In genomic region chr7:45315182-45315701, GRCm38 (mm10) we compare ENCODE assay signal across 29 mouse cellular contexts. TPM values are rescaled to one million over a fixed set of nuclear protein-coding genes. Genes with fewer than 3 reads are reported as not detected.
DNase-seq lines count a peak whose midpoint lies in the region; ATAC-seq lines count a peak whose summit lies in the region.
"Had no signal": no experiment of that assay in that cellular context is flagged by ENCODE, and none has a peak within 500 bp of the region (broad histone marks: within the 10 kb centered on the region; RNA-seq: fewer than 3 reads in every experiment).

No protein-coding gene starts in this region.

- H3K4me1 ChIP-seq in kidney, embryonic 16.5 days (ENCODE audit: insufficient read depth, low read length): peaks cover 37% of the 10 kb centered on the region
- H3K4me1 ChIP-seq in heart, embryonic 12.5 days (replicated peaks): peaks cover 24% of the 10 kb centered on the region

- 55% methylated on average over 10 of the region's 10 CpGs for WGBS in kidney, embryonic 16.5 days
- 83% methylated on average over 10 of the region's 10 CpGs for WGBS in heart, embryonic 12.5 days

- peak; percentile 57 to 60 for DNase-seq in frontal cortex, postnatal 36 days (ENCODE audit: low spot score in 2 of 2)
- DNase-seq in frontal cortex, postnatal 10 days (ENCODE audit: low spot score in 2 of 2): no peak
- DNase-seq in right cerebral cortex, adult 2 months (ENCODE audit: low spot score in 2 of 2): peak; percentile 50 to 59
- no peak for DNase-seq in right cerebral cortex, postnatal 36 days (ENCODE audit: low spot score in 2 of 2)
- DNase-seq in spleen, postnatal 36 days (ENCODE audit: low spot score in 2 of 2): no peak
- no peak for DNase-seq in Muller cell, postnatal 12 days (ENCODE audit: inconsistent ontology term)
- DNase-seq: adrenal gland, postnatal 14 days; cerebellum, adult 11 months; cerebellum, postnatal 10 days; gastrocnemius, postnatal 10 days; heart, adult 11 months; heart, postnatal 36 days; lung, postnatal 10 days; thymus, postnatal 14 days had no signal

- no peak overlapping the region for H3K4me3 ChIP-seq in kidney, embryonic 16.5 days (ENCODE audit: low read length)
- no peak overlapping the region for H3K4me3 ChIP-seq in heart, embryonic 12.5 days
- H3K4me3 ChIP-seq: embryonic facial prominence, embryonic 15.5 days; limb, embryonic 15.5 days; megakaryocyte, embryonic 14.5 days; midbrain, embryonic 15.5 days; myocyte had no signal

- H3K27me3 ChIP-seq in kidney, embryonic 16.5 days (ENCODE audit: insufficient read depth, low read length): no peaks in the 10 kb centered on the region
- H3K27me3 ChIP-seq in heart, embryonic 12.5 days (replicated peaks): no peaks in the 10 kb centered on the region
- H3K27me3 ChIP-seq: embryonic facial prominence, embryonic 15.5 days; limb, embryonic 15.5 days; midbrain, embryonic 15.5 days had no signal

- H3K27ac ChIP-seq in kidney, embryonic 16.5 days (ENCODE audit: low read length): peak overlapping the region; percentile 47; the same call in 1 of the 2 replicates
- H3K27ac ChIP-seq in heart, embryonic 12.5 days (ENCODE audit: poor library complexity, severe bottlenecking): no peak overlapping the region
- H3K27ac ChIP-seq: embryonic facial prominence, embryonic 15.5 days; hindbrain, embryonic 14.5 days; limb, embryonic 15.5 days; midbrain, embryonic 15.5 days; stomach, postnatal 0 days had no signal

- 0 out of 2 replicates have a peak, but pooled peaks have one; percentile 33 for ATAC-seq in kidney, embryonic 16.5 days (ENCODE audit: low FRiP score, low TSS enrichment)
- ATAC-seq in heart, embryonic 12.5 days (ENCODE audit: insufficient number of reproducible peaks, low FRiP score): no peak
- ATAC-seq: CD4-positive, CD25-positive, alpha-beta regulatory T cell, adult 4 months; forebrain, embryonic 16.5 days; midbrain, embryonic 15.5 days had no signal

- no peak overlapping the region for H3K9ac ChIP-seq in kidney, embryonic 16.5 days (replicated peaks; ENCODE audit: low read length)
- H3K9ac ChIP-seq in heart, embryonic 12.5 days: no peak overlapping the region
- H3K9ac ChIP-seq: embryonic facial prominence, embryonic 15.5 days; hindbrain, embryonic 14.5 days; limb, embryonic 15.5 days; midbrain, embryonic 15.5 days had no signal

- H3K36me3 ChIP-seq in kidney, embryonic 16.5 days (ENCODE audit: insufficient read depth, low read length): peaks cover 8% of the 10 kb centered on the region
- H3K36me3 ChIP-seq in heart, embryonic 12.5 days: peaks cover 51% of the 10 kb centered on the region
- H3K36me3 ChIP-seq: midbrain, embryonic 15.5 days had no signal

- H3K9me3 ChIP-seq in kidney, embryonic 16.5 days (ENCODE audit: low read length): no peaks in the 10 kb centered on the region
- no peaks in the 10 kb centered on the region for H3K9me3 ChIP-seq in heart, embryonic 12.5 days (replicated peaks)
- H3K9me3 ChIP-seq: embryonic facial prominence, embryonic 15.5 days; limb, embryonic 15.5 days; megakaryocyte, embryonic 14.5 days; midbrain, embryonic 15.5 days had no signal

- no peak overlapping the region for H3K4me2 ChIP-seq in kidney, embryonic 16.5 days (replicated peaks; ENCODE audit: low read depth, low read length)
- H3K4me2 ChIP-seq in heart, embryonic 12.5 days: no peak overlapping the region
- H3K4me2 ChIP-seq: embryonic facial prominence, embryonic 15.5 days; hindbrain, embryonic 14.5 days; limb, embryonic 15.5 days; midbrain, embryonic 15.5 days had no signal

RNA-seq across cellular contexts. Expression of gene Trpm4, which starts 18.3 kb away (rescaled TPM):
- 22.3 and 23.6 TPM in 2 replicates for polyA plus RNA-seq in kidney, embryonic 16.5 days (2015; fragmentation: Nextera tagmentation; extraction: Ambion mirVana)
- polyA plus RNA-seq in heart, embryonic 12.5 days (2016; fragmentation: Nextera tagmentation; extraction: Ambion mirVana): 15.2 and 15.4 TPM in 2 replicates

RNA-seq across cellular contexts. Expression of gene Hrc, which starts 19.8 kb away (rescaled TPM):
- polyA plus RNA-seq in kidney, embryonic 16.5 days (2015; fragmentation: Nextera tagmentation; extraction: Ambion mirVana): 1.7 and 1.8 TPM in 2 replicates
- polyA plus RNA-seq in heart, embryonic 12.5 days (2016; fragmentation: Nextera tagmentation; extraction: Ambion mirVana): 25.5 and 26.9 TPM in 2 replicates
- polyA plus RNA-seq: CD4-positive, CD25-positive, alpha-beta regulatory T cell, adult 4 months; forebrain, embryonic 16.5 days had no signal

RNA-seq across cellular contexts. Expression of gene Slc6a21, which starts 37.9 kb away (rescaled TPM):
- polyA plus RNA-seq in kidney, embryonic 16.5 days (2015; fragmentation: Nextera tagmentation; extraction: Ambion mirVana): not detected in 2 replicates
- not detected in 2 replicates for polyA plus RNA-seq in heart, embryonic 12.5 days (2016; fragmentation: Nextera tagmentation; extraction: Ambion mirVana)
- polyA plus RNA-seq: CD4-positive, CD25-positive, alpha-beta regulatory T cell, adult 4 months; embryonic facial prominence, embryonic 15.5 days; forebrain, embryonic 16.5 days; heart, embryonic 14.5 days; hindbrain, embryonic 14.5 days; intestine, embryonic 14.5 days; limb, embryonic 15.5 days; liver, embryonic 16.5 days; midbrain, embryonic 15.5 days; myocyte; neural tube, embryonic 14.5 days; stomach, postnatal 0 days had no signal

RNA-seq across cellular contexts. Expression of gene Ppfia3, which starts 51.6 kb away (rescaled TPM):
- polyA plus RNA-seq in kidney, embryonic 16.5 days (2015; fragmentation: Nextera tagmentation; extraction: Ambion mirVana): 5.1 and 6.3 TPM in 2 replicates
- 2.6 and 3.3 TPM in 2 replicates for polyA plus RNA-seq in heart, embryonic 12.5 days (2016; fragmentation: Nextera tagmentation; extraction: Ambion mirVana)
- polyA plus RNA-seq: CD4-positive, CD25-positive, alpha-beta regulatory T cell, adult 4 months had no signal

RNA-seq across cellular contexts. Expression of gene Lin7b, which starts 55.1 kb away (rescaled TPM):
- 1.7 and 1.9 TPM in 2 replicates for polyA plus RNA-seq in kidney, embryonic 16.5 days (2015; fragmentation: Nextera tagmentation; extraction: Ambion mirVana)
- 0.82 and 1.1 TPM in 2 replicates for polyA plus RNA-seq in heart, embryonic 12.5 days (2016; fragmentation: Nextera tagmentation; extraction: Ambion mirVana)
- polyA plus RNA-seq: CD4-positive, CD25-positive, alpha-beta regulatory T cell, adult 4 months; liver, embryonic 16.5 days had no signal

Comparison
In these comparisons a context has a peak if more than half of its experiments do, and no peak if none do; other contexts are left out.
1. DNase-seq: peak in frontal cortex, postnatal 36 days (2 of 2) and right cerebral cortex, adult 2 months (2 of 2); none in frontal cortex, postnatal 10 days (0 of 2), right cerebral cortex, postnatal 36 days (0 of 2), spleen, postnatal 36 days (0 of 2) and Muller cell, postnatal 12 days (single experiment).